Mouse (Mus musculus): ENCODE measurements around the gene Gm7075. TPM values are rescaled to one million over a fixed set of nuclear protein-coding genes. Genes with fewer than 3 reads are reported as not detected.
"Not testable (repeated sequence)": the region's sequence is repeated elsewhere in the genome, so short reads cannot be mapped to it uniquely, and the experiment has no call there.

Gm7075 gene
- not detected for total RNA-seq (2021)
- long read RNA-seq, experiment 1, transcript Gm7075-201 (1 exons, 425 nt): major isoform, 31 of 31 reads
- long read RNA-seq, experiment 1, partial matches to known transcripts: 0 of 31 reads
- long read RNA-seq, experiment 1, other reads (novel, unspliced or antisense): 0 of 31 reads
- long read RNA-seq, experiment 2, transcript Gm7075-201 (1 exons, 425 nt): major isoform, 28 of 28 reads
- long read RNA-seq, experiment 2, partial matches to known transcripts: 0 of 28 reads
- long read RNA-seq, experiment 2, other reads (novel, unspliced or antisense): 0 of 28 reads

DNA sequence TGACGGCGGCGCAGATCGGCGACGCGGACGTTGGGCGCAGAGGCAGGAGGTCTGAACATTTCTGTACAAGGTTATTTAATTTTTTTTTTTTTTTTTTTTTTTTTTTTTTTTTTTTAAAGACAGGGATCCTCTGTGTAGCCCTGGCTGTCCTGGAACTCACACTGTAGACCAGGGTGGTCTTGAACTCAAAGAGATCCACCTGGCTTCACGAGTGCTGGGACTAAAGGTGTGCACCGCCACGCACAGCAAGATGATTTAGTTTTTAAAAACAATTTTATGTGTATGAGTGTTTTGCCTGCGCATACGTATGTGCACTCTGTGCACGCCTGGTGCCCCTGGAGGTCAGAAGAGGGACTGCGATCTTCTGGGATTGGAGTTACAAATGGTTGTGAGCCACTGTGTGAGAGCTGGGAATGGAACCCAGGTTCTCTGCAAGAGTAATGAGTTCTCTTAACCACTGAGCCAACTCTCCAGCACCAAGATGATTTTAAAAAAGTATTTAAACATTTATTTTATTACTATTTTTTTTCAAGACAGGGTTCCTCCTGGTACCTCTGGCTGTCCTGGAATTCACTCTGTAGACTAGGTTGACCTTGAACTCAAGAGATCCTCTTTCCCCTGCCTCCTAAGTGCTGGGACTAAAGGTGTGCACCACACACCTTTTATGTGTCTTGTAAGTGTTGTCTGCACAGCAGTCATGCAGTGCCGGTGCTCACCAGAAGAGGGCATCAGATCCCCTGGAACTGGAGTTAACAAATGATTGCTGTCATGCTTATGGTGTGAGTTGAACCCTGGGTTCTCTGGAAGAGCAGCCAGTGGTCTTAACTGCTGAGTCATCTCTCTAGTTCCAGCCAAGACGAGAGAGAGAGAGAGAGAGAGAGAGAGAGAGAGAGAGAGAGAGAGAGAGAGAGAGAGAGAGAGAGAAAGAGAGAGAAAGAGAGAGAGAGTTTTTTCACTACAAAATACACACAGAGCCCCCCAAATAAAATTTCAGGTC is at the start of gene Gm7075:
TSS of gene Gm7075 (minus strand) at position 51 of the 997 bp plus-strand sequence.
- peak; percentile 31 to 64 for DNase-seq
- intact Hi-C loops (cut with DNase I): loop anchor here (5.0 kb wide), 2 partner anchors 35 to 145 kb away; no protein-coding TSS in a partner anchor

DNA sequence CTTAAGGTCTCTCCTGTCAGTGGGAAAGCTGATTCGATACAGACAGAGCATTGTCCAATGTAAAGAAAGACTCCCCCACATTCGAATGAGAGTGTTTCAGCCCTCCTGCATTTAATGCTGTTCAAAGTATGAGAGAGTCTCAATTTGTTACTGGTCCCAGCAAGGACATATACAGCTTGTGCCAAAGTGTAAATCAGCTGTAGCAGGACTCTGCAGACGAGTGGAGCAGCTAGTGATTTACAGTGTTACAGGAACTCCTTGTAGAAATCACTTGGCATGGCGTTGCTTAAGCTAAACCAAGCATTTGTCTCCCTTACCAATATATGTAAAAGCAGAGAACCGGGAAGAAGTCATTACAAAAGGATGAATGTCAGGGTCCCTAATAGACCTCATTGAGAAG is 39.3 kb upstream of the Gm7075 start:
- intact Hi-C loops (cut with DNase I): no loop called here
- no peak for DNase-seq

DNA sequence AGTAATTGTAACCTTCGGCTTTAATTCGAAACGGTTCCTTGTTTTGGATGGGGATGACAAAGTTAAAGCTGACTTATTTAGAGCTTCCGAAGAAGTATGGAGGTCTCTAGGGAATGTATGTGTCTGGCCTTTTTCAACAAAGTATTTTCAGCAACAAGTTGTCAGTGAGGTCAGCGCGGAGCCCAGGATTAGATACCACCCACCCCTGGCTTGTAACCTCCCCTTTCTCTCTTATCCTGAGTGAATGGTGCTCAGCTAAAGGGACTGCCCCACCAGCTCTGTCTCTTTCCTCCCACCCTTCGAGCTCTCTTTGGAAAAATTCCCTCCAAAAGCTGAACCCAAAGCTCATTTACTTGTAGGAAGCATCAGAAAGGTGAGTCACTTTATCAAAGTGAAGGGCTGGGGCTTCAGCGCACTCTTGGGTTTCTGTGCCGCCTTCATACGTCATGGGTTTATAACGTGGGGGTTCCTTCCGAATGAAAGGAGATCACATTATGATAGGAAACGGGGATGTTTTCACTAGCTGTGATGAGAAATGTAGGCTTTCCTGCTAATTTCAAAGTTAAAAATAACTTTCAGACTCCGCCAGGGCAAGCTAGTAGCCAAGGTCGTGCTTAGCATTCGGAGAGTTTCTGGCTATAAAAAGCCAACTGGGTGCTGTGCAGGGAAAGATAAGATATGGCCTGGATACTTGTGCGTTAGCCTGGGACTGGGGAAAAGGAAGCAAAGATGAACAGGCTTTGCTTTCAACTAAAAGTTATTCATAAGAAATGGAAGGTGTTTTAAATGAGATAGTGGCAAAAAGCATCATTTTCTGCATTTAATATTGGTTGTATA is 35.9 kb upstream of the Gm7075 start:
- intact Hi-C loops (cut with DNase I): loop anchor here (2.0 to 5.0 kb wide), 2 partner anchors 19 to 35 kb away; partner anchors contain the start of gene Gm7075
- DNase-seq: peak; percentile 15 to 44

DNA sequence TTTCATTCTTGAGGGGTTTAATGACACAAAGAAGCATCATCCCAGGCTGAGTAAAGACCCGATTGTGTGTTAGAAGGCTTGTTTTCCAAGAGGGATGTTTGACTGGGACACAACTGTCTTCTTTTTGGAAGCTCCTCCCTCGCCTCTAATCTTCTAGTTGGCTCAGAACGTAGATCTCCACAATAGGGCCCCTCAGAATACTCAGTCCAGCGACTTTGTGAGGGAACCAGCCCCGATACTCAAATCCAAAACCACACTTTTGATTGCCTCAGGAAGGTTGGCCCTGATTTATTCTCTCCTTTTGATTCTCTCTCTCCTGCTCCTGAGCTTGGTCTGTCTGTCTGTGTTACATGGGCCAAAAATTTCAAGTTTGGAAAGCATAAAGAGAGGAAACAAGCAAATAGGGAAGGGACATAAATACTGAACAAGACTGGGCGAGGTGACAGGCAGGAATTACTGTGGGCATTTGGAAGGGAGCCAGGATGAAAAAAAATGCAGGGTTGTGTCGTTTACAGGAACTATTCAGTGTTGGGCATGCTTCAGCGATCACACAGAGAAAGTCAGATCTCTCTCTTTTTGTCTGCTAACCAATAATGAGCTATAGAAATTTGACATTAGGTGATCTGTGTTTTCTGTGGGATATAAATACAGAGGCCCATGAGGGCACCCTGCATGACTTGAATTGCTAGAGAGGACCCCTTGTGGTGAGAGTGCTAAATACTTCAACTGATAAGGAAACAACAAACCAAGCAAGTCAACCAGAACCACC is 33.7 kb upstream of the Gm7075 start:
- intact Hi-C loops (cut with DNase I): loop anchor here (5.0 kb wide), 1 partner anchor 33 kb away; the partner anchor contains the start of gene Gm7075
- DNase-seq: no peak

DNA sequence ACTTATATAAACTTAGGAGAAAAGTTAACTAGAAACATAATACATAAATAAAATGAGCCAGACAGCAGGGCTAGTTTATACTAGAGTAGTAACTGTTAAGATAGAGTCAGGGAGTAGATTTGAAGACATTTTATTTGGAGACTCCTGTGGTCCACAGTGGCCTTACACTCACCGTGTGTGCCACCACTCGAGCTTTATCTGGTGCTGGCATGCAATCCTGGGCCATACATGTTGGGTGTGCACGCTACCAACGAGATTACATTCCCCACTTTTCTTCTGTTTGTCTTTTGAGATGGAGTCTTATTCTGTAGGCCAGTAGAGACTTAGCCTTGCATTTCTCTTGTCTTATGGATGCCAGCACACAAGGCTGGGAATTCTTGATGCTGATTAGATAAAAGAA is 32.3 kb upstream of the Gm7075 start:
- intact Hi-C loops (cut with DNase I): no loop called here

DNA sequence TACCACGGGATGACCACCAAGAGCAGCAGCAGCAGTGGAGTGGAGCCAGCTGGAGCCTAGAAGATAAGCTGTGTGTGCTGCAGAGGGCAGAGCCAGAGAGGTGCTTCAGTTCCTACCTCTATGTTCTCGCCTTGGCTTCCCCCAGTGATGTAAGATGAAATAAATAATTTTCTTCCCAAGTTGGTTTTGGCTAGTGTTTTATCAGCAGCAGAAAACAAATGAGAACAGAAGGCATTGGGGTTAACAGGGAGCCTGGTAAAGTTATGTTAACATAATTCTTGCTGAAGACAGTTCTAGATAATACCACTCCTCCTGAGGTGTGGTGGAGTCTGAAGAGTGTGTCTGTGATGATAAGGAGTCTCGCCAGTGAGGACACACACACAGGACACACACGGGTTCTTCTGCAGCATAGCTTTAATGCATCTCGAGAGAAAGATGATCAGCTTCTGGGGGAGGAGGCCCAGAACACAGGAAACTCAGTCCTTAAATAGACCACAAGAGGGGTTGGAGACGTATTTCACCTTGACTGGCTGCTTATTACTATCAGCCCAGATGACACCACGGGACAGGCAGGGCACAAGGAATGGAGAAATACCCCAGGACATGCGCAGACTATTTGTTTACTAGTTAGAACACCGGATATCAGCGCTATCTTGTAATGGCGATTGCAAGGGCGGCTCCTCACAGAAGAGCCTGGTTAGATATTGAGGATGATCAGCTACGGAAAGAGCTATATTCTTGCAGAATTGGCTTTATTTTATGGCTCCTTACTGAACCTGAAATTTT is 23.2 kb upstream of the Gm7075 start:
- intact Hi-C loops (cut with DNase I); DNase-seq: not testable (repeated sequence)

More for the DNA sequence above, 32.3 kb upstream of the Gm7075 start:
- DNase-seq: no peak

DNA sequence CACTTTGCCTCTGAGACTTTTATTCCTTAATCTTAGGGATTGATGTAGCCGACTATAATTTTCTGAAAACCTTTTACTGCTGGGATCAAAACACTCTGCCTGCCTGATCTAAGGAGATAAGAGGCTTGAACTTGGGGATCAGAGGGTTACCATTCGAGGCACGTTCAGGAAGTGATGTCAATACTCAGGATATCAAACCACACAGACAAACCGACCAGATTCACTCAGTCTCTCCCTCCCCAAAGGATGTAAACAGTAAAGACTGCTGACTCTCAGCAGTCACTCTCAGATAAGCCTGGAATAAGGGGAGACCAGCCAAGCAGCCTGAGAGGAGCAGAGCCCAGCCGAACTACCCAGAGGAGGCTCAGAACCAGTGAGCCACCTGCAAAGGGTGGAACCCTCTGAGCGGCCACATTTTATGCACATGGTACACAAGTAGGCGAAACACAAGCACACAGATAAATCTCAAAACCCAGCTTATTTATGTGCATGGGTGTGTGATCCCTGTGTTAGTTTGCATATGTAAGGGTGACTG is 18.2 kb upstream of the Gm7075 start:
- intact Hi-C loops (cut with DNase I): no loop called here
- no peak for DNase-seq

DNA sequence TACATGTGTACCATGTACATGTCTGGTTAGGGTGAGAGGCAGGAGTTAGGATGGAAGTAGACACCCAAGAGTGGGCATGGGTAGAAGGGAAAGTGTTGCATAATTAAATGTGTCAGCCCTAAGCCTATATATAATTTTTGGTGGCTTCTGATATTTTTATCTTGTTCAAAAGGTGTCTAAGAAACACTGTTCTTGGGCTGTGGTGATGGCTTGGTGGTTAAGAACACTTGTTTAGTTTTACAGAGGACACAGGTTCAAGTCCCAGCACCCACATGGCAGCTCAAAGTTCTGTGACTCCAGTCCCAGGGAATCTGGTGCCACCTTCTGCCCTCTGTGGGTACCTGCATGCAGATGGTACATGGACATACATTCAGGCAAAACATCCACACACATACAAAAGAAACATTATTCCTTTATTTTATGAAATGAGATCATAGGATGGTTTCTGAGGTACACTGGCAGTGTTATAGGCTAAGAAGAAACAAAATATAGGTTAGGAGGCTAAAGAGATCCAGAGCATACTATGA is 17.2 kb upstream of the Gm7075 start:
- intact Hi-C loops (cut with DNase I): no loop called here
- no peak for DNase-seq

DNA sequence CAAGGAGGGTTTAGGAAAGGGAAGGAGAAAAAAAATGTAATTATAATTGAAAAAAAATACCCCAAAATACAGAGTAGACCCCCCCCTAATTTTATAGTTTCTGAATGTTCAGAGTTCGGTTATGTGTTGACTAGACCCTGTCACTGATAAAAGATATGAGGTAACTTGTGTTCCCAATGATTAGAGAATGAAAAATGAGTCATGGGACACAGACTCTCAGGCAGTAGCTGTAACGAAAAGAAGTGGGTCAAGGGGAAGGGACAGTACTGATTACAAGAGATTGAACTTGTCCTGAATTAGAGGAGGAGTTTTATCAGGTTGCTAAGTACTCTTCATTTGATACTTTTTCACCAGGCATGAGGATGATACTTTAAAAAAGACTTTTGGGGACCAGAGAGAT is 11.3 kb upstream of the Gm7075 start:
- no peak for DNase-seq
- intact Hi-C loops (cut with DNase I): no loop called here

DNA sequence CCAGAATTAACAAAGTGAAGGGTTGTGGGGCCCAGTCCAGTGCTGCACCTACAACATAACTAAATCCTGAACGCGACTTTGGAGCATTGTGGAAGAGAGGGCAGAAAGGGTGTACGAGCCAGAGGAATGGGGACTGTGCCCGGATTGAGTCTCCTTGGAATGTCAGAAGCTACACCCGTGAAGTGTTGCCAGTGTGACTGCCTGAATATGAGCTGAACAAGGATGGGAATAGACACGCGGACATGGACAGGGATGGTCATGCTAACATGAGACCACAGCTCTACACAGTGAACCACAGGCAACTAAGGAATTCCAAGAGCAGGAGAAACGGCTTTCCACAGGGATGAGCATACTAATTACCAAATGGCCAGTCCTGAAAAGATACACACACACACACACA is 10.5 kb upstream of the Gm7075 start:
- intact Hi-C loops (cut with DNase I): no loop called here
- no peak for DNase-seq

DNA sequence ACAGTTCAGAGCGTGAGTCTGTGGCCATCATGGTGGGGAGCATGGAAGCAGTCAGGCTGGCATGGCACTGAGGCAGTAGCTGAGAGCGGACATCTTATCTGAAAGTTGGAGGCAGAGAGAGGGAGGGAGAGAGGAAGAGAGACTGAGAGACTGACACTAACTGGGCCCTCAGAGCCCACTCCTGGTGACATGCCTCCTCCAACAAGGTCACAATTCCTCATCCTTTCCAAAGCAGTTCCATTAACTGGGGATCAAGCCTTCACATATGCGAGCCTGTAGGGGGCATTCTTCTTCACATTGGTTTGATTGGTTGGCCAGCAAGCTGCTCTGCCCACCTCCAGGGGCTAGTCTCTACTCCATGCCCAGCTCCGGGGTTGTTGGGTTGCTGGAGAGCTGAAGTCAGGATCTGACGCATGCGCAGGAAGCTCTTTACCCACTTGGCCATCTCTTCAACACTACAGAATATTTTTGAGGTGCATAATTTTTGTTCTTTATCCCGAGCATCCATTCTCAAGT is 9.7 kb upstream of the Gm7075 start:
- intact Hi-C loops (cut with DNase I): no loop called here
- no peak for DNase-seq

DNA sequence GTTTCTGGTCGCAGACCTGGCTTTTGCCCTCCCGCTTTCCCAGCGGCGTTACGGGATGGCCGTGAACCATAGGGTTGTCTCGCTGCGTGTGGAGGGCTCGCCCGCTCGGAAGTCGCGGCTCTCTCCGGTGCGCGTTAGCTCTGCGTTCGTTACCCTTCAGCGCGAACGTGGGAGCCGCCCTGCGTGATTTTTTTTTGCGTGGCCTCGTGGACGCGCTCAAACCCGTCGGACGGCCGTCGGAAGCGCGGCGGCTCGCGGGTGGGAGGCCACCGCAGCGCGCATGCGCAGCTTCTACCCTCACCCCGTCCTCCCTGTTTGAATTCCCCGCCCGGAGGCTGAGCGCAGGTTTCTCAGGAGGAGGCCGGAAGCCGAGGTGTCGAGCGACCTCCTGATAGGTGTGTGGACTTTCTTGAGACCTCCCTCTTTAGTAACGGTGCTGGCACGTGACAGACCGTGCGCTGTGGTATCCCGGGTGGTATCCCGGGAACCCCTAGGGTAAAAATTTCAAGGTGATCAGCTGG is 8.3 kb upstream of the Gm7075 start, which contains the start of gene Ctnna3:
TSS of gene Ctnna3 (plus strand) at position 314 of the 521 bp plus-strand sequence.
- intact Hi-C loops (cut with DNase I): loop anchor here (2.0 kb wide), 1 partner anchor 47 kb away; no protein-coding TSS in a partner anchor
- DNase-seq: peak; percentile 85 to 89

DNA sequence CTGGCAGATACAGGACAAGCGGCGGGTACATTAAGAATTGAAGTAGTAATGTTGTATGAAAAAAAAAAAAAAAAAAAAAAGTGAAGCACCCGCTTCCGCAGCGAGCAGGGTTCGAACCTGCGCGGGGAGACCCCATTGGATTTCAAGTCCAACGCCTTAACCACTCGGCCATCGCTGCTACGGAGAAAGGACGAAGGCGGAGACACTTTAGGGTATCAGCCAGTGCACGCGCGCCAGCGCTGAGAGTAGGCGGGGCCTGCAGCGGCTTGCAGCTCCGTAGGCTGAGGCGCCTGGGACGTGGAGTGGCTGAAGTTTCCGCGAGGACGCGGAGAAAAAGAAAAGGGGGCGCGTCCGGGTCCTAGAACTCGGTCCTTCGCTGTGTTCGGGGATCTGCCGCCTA is 7.8 kb upstream of the Gm7075 start:
- intact Hi-C loops (cut with DNase I): loop anchor here (2.0 kb wide), 1 partner anchor 47 kb away; no protein-coding TSS in a partner anchor
- peak; percentile 99 to 100 for DNase-seq

DNA sequence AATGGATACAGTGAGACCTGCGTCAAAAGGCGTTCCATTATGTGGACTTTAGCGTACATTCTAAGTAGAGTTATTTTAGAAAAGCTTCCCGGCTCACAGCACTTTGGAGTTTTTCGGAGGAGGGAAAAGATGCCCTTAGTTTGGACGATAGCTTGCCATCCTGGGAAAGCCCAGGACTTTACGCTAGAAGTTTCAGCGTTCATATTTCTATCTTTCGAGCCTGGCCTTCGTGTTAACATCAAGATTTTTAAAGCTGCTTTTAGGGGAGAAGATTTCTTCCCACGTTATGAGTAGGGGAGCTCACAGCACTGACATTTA is 7.4 kb upstream of the Gm7075 start:
- peak in 1 of 2 experiments; percentile 10 for DNase-seq
- intact Hi-C loops (cut with DNase I): loop anchor here (2.0 kb wide), 1 partner anchor 48 kb away; no protein-coding TSS in a partner anchor

DNA sequence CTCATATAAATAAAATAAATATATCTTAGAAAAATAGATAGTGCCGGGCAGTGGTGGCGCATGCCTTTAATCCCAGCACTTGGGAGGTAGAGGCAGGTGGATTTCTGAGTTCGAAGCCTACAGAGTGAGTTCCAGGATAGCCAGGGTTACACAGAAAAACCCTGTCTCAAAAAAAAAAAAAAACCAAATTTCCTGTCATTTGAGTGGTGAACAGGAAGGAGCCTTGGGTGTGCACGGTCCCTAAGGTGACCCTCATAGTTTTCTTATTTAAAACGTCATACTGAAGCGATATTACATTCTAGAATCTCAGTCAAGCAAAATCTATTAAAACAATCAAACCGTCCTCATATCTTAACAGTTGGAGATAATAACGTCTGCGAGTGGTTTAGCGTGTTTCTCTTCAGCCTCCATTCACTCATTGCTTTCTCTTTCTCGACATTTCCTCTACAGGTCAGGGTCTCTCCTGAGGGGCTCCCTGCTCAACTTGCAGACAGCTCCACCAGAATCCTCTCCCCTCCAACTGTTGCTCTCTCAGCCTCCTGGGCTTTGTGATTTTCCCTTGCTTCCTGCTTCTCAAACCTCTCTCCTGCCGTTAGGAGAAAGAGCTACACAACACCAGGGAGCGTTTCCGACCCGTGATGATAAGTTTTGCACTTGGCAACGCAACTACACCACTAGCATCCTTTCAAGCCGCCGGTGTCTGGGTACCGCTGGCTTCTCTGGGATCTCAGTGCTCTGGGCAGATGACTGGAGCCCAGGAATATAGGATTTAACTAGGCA is 6.8 kb upstream of the Gm7075 start:
- DNase-seq: peak; percentile 16 to 34
- intact Hi-C loops (cut with DNase I): loop anchor here (2.0 kb wide), 1 partner anchor 48 kb away; no protein-coding TSS in a partner anchor

DNA sequence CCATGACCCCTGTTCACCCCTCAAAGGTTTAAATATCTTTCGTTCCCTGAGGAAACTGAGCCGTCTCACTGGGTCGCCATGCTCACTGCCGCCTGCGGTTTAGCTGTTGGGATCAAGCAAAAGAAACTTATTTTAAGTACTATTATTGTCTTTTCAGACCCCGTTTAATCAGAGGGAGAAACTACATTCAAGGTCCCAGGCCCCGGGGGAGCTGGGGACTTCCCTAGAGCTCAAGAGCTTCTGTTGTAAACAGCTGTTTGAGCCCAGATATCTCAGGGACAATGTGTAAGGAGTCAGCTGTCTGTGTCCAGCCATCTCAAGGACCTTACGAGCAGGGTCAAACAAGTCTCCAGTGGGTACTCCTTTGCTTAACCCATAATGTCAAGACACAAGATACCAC is 5.6 kb upstream of the Gm7075 start:
- intact Hi-C loops (cut with DNase I): no loop called here
- DNase-seq: no peak

DNA sequence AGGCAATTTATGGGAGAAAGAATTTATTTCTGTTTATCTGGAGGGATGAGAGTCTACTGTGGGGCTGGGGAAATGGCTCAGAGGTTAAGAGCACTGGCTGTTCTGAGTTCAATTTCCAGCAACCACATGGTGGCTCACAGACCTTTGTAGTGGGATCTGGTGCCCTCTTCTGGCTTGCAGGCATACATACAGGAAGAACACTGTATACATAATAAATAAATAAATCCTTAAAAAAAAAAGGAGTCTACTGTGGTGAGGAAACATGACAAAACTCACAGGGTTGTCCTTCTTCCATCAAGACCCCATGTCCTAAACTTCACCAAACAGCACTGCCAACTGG is 2.9 kb upstream of the Gm7075 start:
- intact Hi-C loops (cut with DNase I): loop anchor here (5.0 kb wide), 2 partner anchors 33 to 143 kb away; no protein-coding TSS in a partner anchor
- peak; percentile 35 to 50 for DNase-seq
